Mouse (Mus musculus) c-Kit-positive CD71-positive TER-119-negative erythroid progenitor cells, embryonic 14.5 days (primary cell): ENCODE results near the gene Fbxl13.

Experiments used
- DNase-seq: peaks from one replicate; pipeline ENCODE4 v3.0.0-alpha.2; 2013; ENCODE audit warnings: low read depth

Fbxl13 gene

DNA sequence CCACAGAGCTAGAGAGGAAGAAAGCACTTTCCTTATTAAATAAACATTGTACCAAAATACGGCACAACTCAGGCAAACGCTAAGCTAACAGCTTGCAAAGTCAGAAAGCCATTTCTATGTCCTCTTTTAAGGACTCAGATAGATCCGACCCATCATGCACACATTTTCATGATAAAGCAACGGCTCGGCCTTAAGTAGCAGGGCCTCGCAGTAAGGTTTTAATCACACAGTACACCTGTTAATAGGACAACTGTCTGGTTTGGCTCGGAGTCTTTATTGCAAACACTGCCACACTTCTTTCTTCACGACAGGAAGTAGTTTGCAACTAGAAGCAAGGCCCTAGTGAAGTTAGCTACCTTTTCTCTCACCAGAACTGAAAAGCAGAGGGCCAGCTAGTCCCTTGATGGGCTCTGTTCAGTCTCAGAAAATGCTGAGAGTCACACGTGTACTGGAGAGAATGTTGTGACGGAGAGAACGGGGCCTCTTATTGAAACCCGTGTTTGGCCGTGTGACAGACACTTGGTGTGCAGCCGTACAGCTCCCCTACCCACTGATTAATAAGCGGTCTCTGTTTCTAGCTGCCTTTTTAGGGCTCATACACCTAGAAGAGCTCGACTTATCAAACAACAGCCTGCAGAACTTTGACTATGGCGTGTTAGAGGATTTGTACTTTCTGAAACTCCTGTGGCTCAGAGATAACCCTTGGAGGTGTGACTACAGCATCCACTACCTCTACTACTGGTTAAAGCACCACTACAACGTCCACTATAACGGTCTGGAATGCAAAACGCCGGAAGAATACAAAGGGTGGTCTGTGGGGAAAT is 70.8 kb downstream of the Fbxl13 start:
- peak; percentile 50 for DNase-seq

DNA sequence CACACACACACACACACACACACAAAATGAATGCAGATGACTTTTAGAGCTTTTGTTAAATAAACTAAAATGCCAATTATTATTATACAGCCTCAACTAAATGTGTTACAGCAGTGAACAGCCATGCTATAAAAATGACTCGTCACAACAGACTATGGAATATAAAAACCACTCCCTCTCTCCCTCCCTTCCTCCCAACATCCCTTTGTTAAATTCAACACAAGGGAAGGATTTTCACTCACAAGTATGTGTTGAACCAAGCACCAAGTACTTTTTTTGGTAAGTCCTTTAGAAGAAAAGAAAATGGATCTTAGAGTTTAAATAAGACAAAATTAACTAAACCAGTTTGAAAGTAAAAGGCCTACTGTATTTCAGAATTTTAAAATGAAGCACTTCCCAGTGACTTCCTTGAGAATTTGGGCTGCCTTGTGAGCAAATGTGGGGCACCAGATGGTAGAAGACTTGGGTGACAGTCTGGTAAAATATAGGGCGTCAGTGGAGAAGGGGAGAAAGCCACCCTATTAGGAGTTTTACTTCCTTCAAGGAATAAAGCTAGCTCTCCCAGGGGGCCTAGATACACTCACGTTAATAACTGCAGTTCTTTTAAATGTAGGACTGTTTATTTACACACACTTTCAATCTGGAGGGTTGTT is 72.5 kb downstream of the Fbxl13 start:
- DNase-seq = no peak

DNA sequence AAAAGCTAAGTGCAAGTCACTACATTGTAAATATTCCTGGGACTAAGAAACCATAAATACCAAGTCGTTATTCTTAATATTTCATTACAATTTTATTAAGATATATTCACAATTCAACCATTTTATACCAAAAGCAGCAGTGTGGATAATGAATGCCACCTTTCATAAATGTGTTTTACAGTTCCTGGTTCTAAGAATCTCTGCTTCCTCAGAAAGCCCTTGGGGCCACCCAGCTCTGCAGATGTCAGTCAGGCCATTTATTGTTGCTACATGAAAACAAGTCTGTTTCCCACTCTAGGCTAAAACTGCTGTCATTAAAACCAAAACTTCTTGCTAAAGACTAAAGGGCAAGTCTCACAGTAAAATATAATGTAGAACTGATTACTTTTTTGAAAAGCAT is 77.7 kb downstream of the Fbxl13 start:
- no peak for DNase-seq

DNA sequence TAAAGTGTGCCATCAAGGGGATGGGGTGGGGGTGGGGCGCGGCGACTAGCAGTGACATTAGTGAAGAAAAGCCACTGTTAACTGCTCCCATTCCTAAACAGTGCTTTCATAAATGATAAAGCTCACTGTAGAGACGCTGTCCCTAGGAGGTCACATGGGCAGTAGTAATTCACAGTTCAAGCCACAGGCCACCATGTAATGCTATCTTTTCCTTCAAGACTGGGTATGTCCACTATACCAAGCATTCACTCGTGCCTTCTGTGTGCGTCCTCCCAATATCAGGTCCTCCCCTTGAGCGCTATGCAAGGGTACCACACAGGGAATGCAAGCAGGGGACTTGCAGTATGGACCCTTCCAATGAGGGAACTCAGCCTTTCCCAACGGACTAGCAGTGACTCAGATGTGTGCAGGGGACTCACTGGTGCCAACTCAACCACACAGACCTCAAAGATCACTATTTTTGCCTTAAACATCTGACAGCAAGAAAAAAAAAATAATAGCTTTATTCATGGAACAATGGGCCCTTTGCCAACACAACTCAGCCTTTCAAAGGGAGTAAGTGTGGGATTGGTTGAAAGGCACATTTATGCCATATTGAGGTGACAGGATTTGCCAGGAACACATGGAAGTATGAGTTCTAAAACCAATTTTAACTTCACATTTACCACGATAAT is 79.9 kb downstream of the Fbxl13 start:
- DNase-seq = no peak

DNA sequence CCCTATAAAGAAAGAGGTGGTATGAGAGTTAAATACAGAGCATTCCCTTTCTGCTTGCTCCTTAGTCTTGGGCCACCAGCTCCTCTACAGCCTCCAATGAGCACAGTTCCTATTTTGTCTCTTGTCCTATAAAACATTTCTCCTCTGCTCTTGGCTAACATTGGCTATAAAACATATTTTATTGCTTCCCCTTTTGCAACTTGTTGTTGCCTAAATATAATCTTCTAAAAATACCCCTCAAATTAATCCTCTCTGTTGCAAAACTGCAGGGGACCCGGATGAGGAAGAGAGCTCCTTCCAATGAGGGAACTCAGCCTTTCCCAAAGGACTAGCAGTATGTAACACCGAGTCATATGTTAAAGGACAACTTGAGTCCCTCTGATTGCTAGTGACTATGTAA is 81.5 kb downstream of the Fbxl13 start:
- no peak for DNase-seq

DNA sequence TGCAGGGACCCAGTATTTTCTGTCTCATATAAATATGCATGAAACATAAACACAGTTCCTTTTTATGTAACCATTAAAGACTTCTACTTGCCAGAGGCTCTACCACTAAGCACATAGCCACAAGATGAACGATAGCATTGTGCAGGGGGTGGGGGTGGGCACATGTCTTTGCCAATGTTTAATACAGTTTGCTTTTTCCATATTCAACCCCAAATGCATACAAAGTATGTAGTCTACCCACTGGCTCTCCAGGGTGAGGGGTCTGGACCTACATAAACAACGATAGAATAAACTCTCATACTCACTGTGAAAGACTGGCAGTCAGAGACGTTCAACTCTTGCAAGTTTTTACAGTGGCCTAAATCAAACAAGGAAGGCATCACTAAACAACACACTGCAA is 88.9 kb downstream of the Fbxl13 start:
- no peak for DNase-seq

DNA sequence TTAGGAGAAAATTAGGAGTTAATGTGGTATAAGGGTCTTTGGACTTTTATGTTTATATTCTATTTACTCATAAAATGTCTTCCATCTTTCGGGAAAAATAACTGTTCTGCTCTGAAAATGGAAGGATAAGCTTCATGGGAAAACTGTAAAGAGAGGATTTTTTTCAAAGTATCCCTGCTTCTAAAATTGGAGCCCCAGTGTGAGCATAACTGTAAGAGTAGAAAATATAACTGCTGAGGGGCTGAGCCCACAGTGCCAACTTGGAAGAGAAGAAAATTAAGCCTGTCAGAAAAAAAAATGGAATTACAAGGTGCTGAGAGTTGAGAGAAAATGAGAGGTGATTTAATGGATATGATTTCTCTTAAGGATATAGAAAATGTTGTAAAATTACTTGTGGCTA is 90.7 kb downstream of the Fbxl13 start:
- no peak for DNase-seq

DNA sequence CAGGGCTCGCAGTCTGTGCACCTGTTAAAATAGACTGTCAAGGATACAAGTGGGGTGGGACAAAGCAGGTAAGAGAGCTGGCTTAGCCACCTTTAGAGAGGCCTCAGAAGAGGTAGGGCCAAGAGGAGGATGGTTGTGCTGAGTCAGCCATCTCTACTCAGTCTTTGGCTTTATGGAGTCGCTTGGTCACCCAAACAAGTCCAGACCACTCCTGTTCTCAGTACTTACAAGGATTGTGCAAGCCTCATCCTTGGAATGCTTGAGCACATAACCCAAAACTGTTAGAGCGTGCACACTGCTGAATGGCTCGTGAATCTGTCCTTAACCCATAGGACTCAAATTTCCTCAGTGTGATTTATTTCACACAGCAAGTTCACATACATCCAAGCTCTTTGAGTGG is 91.7 kb downstream of the Fbxl13 start:
- no peak for DNase-seq

DNA sequence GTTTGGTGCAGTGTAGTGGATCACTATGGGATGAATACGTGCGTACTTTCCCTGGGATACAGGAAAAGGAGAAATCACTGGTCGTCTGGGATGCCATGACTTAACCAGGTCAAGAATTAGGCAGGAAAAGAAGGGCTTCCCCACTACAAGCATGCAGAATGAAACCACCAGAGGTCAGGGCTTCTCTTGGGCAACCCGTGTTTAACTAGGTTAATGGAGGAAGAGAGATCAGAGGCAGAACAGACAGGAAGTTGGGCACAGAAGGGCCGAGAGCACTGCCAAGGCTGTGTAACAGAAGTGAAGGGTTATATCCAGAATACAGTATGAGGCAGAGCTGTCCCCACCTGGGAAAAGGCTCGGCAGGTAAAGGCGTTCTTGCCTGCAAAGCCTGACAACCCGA is 98.4 kb downstream of the Fbxl13 start:
- DNase-seq = no peak

DNA sequence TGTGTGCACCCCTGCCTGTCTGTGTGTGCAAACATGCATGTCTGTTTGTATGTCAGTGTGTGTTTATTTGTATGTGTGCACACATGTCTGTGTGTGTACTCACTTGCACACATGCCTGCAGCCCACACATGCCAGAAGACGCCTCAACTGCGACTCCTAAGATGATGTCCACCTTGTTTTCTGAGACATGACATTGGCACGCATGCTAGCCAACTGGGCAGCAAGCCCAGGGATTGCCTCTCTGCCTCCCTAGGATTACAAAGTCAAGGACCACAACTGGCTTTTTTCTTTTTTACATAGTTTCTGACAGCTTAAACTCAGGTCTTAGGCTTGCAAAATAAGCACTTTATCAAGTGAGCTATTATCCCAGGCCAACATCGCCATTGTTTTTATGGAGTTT is 99.6 kb downstream of the Fbxl13 start:
- no peak for DNase-seq

DNA sequence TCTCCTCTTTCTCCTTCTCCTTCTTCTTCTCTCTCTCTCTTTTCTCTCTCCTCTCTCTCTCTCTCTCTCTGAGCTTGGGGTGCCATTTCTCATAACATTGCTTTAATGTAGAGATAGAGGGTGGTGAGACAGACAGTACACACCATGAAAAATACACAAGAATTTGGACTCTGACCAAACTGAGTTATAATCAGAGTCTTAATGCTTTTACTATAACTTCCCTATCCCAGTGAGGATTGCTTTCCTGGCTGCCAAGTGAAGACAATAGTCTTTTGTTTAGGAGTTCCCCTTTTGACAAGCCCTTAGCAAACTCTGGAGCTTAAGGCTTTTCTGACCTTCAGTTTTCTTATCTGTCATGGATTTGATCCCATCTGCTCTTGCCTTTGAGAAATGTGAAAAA is 100.2 kb downstream of the Fbxl13 start:
- DNase-seq = no peak

DNA sequence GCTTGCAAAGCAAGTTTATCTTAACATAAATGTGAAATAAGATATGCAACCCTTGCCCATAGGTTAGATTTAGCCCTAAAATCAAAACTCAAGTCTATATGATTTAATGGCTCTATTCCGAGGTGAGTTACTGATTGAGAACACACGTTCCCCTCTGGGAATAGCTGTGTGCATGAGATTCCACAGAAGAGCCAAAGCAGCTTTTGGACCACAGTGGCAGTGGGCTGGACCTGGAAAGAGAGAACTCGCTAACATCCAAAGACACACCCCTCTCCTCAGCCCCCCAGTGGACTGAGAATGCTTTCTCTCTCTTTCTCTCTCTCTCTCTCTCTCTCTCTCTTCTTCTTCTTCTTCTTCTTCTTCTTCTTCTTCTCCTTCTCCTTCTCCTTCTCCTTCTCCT is 100.6 kb downstream of the Fbxl13 start:
- DNase-seq = no peak

DNA sequence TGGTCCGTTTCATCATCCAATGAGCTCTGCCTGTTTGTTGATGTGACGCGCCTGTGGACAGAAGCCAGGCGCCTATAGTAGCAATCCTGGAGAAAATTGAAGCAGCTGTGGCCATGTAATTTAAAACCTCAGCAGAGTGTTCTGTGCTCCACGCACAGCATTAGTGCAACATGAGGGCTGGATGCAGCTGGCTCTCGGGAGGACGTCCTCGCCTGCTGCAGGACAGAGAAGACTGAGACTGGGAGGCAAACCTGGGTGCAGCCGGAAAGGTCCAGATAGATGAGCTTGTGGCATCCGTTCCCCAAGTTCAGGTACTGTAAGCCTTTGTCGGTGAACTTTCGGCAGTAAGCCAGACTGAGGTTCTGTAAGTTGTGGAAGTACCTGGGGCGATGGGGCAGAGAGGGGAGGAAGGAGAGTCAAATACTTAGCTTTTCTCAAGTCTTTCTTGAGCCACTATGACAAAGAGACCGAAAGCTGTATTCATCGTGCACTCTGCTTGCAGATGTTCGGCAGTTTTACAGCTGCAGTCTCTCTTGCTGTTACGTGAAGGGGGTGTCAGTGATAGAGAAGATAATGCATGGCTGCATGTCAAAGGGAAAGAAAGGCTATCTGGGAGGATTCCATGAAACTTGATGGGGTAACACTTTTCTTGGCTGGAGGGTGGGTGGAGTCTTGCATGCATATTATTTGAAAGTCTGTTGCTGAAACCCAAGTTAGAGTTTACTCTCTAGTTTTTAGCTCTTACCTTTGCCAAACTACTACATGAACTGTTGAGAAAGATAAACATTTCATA is 101.8 kb downstream of the Fbxl13 start, which contains the start of gene Lrrc17:
Lrrc17 (plus strand) TSS at position 151 of the 793 bp plus-strand sequence.
- DNase-seq = no peak

DNA sequence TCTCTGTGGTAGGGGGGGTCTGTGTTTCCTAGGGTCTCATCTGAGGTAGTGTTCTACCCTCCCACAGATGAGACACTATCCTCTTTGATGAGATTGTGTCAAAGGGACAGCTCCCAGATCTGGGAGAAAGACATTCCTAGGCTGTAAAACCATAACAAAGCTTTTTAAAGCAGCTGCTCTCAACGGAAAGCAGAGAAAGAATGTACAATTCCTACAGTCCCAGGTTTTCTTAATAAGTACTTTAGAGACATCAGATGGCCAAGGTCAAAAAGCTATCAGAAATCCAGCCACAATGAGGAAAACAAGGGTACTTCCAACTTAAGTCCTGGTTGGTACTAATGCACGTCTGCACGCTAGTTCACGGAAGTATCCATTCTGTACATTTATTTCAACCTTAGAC is 103.2 kb downstream of the Fbxl13 start:
- DNase-seq = no peak

DNA sequence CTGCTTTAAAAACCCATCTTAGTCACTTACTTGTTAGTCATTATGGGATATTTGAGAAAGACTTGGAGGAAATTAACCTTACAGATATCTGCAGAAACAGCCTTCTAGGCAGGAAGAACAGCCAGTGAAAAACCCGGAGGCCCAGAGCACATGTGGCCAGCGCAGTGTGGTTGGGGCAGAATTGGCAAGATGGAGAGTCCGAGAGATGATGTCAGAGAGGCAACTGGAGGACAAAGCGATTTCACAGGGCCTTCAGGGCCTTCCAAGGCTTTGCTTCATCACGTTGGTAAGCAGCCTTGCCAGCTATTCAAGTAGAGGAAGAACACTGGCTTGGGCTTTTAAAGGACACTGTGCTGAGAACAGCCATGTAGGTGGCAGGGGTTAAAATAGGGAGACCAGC is 112.5 kb downstream of the Fbxl13 start:
- DNase-seq = no peak

DNA sequence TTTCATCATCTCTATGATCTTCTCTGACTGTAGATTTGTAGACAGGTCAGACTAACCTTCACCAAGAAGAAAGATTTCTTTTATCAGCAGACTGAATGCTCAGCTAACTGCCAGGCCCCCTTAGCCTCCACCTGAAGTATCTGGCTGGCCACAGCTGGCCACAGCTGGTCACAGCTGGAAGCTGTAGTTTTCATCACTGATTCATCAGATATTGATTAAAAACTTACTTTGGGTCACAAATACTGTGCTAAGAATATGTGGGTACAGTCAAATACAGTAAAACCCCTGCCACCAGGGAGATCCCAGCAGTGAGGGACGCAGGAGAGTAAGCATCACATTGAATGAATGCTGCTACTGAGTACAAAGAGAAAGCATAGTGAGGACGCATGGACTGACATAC is 113.3 kb downstream of the Fbxl13 start:
- no peak for DNase-seq

DNA sequence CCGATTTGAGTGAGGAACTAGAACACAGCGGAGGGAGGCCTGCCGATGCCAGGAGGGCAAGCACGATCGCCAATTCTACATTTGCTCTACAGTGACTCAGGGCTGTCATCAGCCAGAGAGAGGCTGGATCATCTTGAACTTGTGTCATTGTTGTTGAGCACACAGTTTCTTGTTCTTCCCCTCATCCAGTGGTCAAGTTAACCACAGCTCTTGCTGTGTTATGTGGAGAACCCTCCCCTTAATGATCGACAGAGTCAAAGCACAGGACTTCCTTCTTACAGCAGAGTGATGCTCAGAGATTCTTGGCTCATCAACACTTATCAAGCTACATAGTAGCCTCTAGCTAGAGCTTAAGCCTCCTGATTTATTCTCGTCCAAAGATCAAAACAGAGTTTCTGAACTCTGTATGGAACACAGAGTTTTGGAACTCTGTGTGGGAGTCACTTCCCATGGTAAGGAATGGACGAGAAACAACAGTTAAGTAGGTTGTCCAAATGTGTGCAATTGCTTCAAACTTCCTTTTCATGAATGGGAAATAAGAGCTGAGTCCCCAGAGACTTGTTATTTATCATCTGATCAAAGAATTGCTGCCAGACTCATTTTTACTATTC is 116.2 kb downstream of the Fbxl13 start:
- no peak for DNase-seq

DNA sequence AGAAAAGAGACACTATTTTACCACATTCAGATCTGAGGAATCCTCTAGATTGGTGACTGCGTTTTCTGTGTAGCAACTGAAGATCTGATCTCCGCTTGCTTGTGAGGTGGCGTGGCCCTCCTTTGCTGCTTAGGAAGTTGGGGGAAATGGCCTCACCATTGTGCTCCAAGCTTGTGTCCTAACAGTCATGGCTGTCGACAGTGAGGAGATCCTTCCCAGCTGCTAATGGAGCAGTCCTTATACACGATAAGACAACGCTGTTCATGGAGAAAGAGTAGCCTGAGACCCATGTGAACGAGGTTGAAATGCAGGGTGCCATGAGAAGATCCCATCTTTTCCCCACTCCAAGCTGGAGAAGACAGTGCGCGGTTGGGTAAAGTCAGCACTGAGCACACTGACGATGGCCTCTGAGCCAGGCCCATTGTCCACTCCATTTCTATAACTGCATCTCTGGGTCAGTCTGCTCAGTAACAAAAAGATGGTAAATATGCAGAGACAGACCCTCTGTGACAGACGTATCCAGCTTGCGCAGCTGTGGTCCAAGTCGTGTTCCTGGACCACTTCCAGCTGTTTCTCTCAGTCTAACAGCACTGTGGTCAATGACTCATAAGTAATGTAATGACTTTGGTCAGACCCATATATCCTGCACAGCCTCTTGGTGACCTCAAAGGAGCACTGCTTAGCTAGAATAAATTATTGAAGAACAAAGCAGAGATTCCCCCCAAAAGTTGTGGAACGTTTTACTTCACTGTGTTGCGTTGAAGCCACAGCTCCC is 117.2 kb downstream of the Fbxl13 start:
- DNase-seq = no peak

DNA sequence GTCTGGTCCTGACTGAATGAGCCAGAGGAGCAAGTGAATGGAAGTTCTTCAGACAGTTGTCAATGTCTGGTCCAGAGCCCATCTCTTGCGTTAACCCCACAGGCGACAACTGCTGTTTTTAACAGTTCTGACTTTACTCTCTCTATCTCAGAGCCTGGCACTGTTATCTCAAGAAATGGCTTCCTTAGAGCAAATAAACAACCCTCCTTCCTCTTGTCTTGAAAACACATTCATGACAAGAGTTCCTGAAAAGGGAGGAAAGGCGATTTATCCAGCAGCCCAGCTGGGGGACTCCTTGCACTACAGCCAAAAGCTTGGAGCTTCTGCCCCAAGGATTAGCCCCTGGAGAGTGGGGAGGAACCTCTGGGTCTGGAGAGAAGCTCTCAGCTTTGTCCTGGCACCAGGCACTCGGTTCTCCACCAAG is 117.9 kb downstream of the Fbxl13 start:
- no peak for DNase-seq

DNA sequence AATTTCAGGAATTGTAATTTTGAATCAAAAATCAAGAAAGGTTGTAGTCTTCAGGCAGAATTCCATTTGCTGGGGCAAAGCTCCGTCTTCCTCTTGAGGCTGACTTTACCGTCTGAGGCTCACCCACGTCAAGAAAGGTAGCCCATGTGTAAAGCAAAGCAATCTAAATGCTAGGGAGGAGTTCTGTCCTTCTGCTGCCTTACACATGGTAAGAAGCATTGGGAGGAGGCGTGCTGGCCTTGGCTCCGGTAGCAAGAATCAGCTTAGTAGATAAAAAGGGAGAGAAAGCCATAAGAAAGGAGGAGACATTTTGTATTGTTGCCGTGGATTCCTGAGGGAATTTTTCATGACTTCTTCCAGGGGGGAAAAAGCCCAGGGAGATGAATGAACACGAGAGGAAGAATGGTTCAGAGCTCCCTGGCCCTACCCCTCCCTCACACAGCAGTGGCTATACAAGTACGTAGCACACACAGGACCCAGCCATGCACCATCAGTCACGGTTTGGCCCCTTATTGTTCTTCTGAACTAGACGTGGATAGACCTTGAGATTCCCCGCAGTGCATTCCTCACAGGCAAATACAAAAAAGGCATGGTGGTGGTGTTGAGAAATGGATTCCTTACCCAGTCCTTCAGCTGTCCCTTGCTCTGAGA is 118.5 kb downstream of the Fbxl13 start:
- no peak for DNase-seq

DNA sequence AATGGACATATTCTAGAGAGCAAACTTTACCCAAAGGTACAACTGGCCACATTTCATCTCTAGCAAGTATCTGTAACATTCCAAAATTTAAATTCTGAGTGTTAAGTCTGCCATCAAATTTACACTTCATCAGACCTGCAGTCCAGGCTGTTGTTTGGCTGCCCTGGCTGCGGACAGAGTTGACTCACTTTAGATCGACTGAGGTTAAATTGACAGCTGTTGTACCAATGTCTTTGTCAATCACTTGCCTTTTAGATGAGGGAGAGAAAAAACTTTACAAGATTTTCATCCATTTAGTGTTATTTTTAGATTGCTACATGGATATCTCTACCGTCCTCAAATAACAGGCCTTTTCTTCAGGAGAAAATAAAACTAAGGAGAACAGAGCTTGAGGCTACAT is 126.3 kb downstream of the Fbxl13 start:
- no peak for DNase-seq
